Mouse (Mus musculus): Measurements from ENCODE around the gene 1700011M02Rik. TPM values are rescaled to one million over a fixed set of nuclear protein-coding genes. Genes with fewer than 3 reads are reported as not detected.
"Not testable (repeated sequence)": the region's sequence is repeated elsewhere in the genome, so short reads cannot be mapped to it uniquely, and the experiment has no call there.

1700011M02Rik gene
- total and polyA plus RNA-seq, 2 experiments from 2014 or later: not detected

GRCm38 (mm10) chrX:102934395-102934764 lies 25.7 kb downstream of the 1700011M02Rik start:
- no peak for TF ChIP-seq CTCF (IDR thresholded peaks at IDR 0.05; ENCODE audit: low read depth)
- WGBS: 57% methylated on average over 8 of the region's 8 CpGs
- H3K4me1 ChIP-seq (ENCODE audit: insufficient read depth): no peaks in the 10 kb centered on the region
- peak overlapping the region; percentile 54 for H3K4me2 ChIP-seq (ENCODE audit: low read depth)
- no peaks in the 10 kb centered on the region for H3K27me3 ChIP-seq (ENCODE audit: insufficient read depth, low read length)
- no peak; the same call in 1 of the 2 replicates for ATAC-seq
- peak overlapping the region; percentile 72 for H3K9ac ChIP-seq
- no peaks in the 10 kb centered on the region for H3K36me3 ChIP-seq (ENCODE audit: insufficient read depth)
- H3K27ac ChIP-seq (ENCODE audit: low read depth, low read length): no peak overlapping the region
- no peak for DNase-seq
- no peaks in the 10 kb centered on the region for H3K9me3 ChIP-seq (ENCODE audit: low read length)
- peak overlapping the region; percentile 49 for H3K4me3 ChIP-seq (ENCODE audit: low read depth, low read length)

- 81% methylated on average over 5 of the region's 5 CpGs for WGBS
- H3K4me2 ChIP-seq (ENCODE audit: low read depth): no peak overlapping the region
- H3K4me3 ChIP-seq (ENCODE audit: low read depth, low read length): no peak overlapping the region
- H3K9me3 ChIP-seq (ENCODE audit: low read length): no peaks in the 10 kb centered on the region
- no peak overlapping the region for H3K9ac ChIP-seq
- no peaks in the 10 kb centered on the region for H3K36me3 ChIP-seq (ENCODE audit: insufficient read depth)
- H3K27me3 ChIP-seq (ENCODE audit: insufficient read depth, low read length): no peaks in the 10 kb centered on the region
- ATAC-seq (no peak), DNase-seq (no peak)
- H3K27ac ChIP-seq (ENCODE audit: low read depth, low read length): no peak overlapping the region
- no peaks in the 10 kb centered on the region for H3K4me1 ChIP-seq (ENCODE audit: insufficient read depth)
- no peak for TF ChIP-seq CTCF (IDR thresholded peaks at IDR 0.05; ENCODE audit: low read depth)
These were observed 28.0 kb downstream of the 1700011M02Rik start for GRCm38 (mm10) chrX:102936743-102937142.

- not testable (repeated sequence) for H3K9ac ChIP-seq; H3K36me3 ChIP-seq (ENCODE audit: insufficient read depth); H3K27me3 ChIP-seq (ENCODE audit: insufficient read depth, low read length); H3K9me3 ChIP-seq (ENCODE audit: low read length); DNase-seq; H3K4me3 ChIP-seq (ENCODE audit: low read depth, low read length); H3K4me2 ChIP-seq (ENCODE audit: low read depth); ATAC-seq; H3K4me1 ChIP-seq (ENCODE audit: insufficient read depth); H3K27ac ChIP-seq (ENCODE audit: low read depth, low read length)
- 89% methylated on average over 11 of the region's 11 CpGs for WGBS
These were observed 41.4 kb downstream of the 1700011M02Rik start for GRCm38 (mm10) chrX:102950136-102950535.

- Histone ChIP-seq H3K4me2 (ENCODE audit: low read depth) (no peak overlapping the region), H3K27ac (ENCODE audit: low read depth, low read length) (no peak overlapping the region), H3K4me3 (ENCODE audit: low read depth, low read length) (no peak overlapping the region), H3K27me3 (ENCODE audit: insufficient read depth, low read length) (no peaks in the 10 kb centered on the region), H3K9ac (no peak overlapping the region), H3K36me3 (ENCODE audit: insufficient read depth) (no peaks in the 10 kb centered on the region), H3K9me3 (ENCODE audit: low read length) (no peaks in the 10 kb centered on the region), H3K4me1 (ENCODE audit: insufficient read depth) (no peaks in the 10 kb centered on the region)
- DNase-seq (peak; percentile 55), ATAC-seq (peak; percentile 58; the same call in 1 of the 2 replicates)
- WGBS: 40% methylated on average over 4 of the region's 4 CpGs
- peak; percentile 73 for TF ChIP-seq CTCF (IDR thresholded peaks at IDR 0.05; ENCODE audit: low read depth)
These were observed 50.2 kb downstream of the 1700011M02Rik start for GRCm38 (mm10) chrX:102958917-102959316.

Other genes starting within 250 kb of the 1700011M02Rik start
- gene Gm3880, start 221.9 kb upstream of the 1700011M02Rik start, total RNA-seq (2014; rRNA removed): not detected in 2 replicates
- not detected in 2 replicates for gene Gm3880, start 221.9 kb upstream of the 1700011M02Rik start, polyA plus RNA-seq (2015; fragmentation: Nextera tagmentation; extraction: Ambion mirVana)
- not detected in 2 replicates for gene Gm9112, start 201.3 kb upstream of the 1700011M02Rik start, total RNA-seq (2014; rRNA removed)
- not detected in 2 replicates for gene Gm9112, start 201.3 kb upstream of the 1700011M02Rik start, polyA plus RNA-seq (2015; fragmentation: Nextera tagmentation; extraction: Ambion mirVana)
- gene Dmrtc1b, start 201.0 kb upstream of the 1700011M02Rik start, total RNA-seq (2014; rRNA removed): not detected in 2 replicates
- not detected in 2 replicates for gene Dmrtc1b, start 201.0 kb upstream of the 1700011M02Rik start, polyA plus RNA-seq (2015; fragmentation: Nextera tagmentation; extraction: Ambion mirVana)
- not detected in 2 replicates for gene Dmrtc1c1, start 105.9 kb upstream of the 1700011M02Rik start, total RNA-seq (2014; rRNA removed)
- not detected in 2 replicates for gene Dmrtc1c1, start 105.9 kb upstream of the 1700011M02Rik start, polyA plus RNA-seq (2015; fragmentation: Nextera tagmentation; extraction: Ambion mirVana)
- gene Dmrtc1c2, start 54.3 kb upstream of the 1700011M02Rik start, total RNA-seq (2014; rRNA removed): not detected in 2 replicates
- not detected in 2 replicates for gene Dmrtc1c2, start 54.3 kb upstream of the 1700011M02Rik start, polyA plus RNA-seq (2015; fragmentation: Nextera tagmentation; extraction: Ambion mirVana)
- not detected in 2 replicates for gene 1700031F05Rik, start 40.9 kb upstream of the 1700011M02Rik start, total RNA-seq (2014; rRNA removed)
- not detected in 2 replicates for gene 1700031F05Rik, start 40.9 kb upstream of the 1700011M02Rik start, polyA plus RNA-seq (2015; fragmentation: Nextera tagmentation; extraction: Ambion mirVana)
- gene Dmrtc1a, start 218 bp upstream of the 1700011M02Rik start, total RNA-seq (2014; rRNA removed): 2.2 and 4.5 TPM in 2 replicates
- gene Dmrtc1a, start 218 bp upstream of the 1700011M02Rik start, polyA plus RNA-seq (2015; fragmentation: Nextera tagmentation; extraction: Ambion mirVana): 4.6 and 4.8 TPM in 2 replicates
- not detected in 2 replicates for gene 1700018G05Rik, start 19.5 kb downstream of the 1700011M02Rik start, total RNA-seq (2014; rRNA removed)
- not detected in 2 replicates for gene 1700018G05Rik, start 19.5 kb downstream of the 1700011M02Rik start, polyA plus RNA-seq (2015; fragmentation: Nextera tagmentation; extraction: Ambion mirVana)